Mouse (Mus musculus) heart, postnatal 14 days (tissue): Measurements from ENCODE around the gene Fam20a. TPM values are rescaled to one million over a fixed set of nuclear protein-coding genes. Genes with fewer than 3 reads are reported as not detected.
A peak's percentile ranks its signal among the peaks of the same experiment; 100 is the strongest.

Experiments used
- DNase-seq, 2 experiments: peaks; one replicate each; pipeline ENCODE4 v3.0.0; 2021 to 2022
- intact Hi-C: fragments of 180-260 bp; cut with DNase I; formaldehyde crosslinking; loops from one replicate; pipeline ENCODE4 v1.15.1; 2025
- total RNA-seq, 2 experiments: library from RNA; stranded (reverse); gene quantifications; 2 replicates each; pipeline ENCODE4 v1.2.3; 2021

Gene Fam20a
- total RNA-seq, 2 experiments from 2014 or later = 5.5 to 5.7 TPM

DNA sequence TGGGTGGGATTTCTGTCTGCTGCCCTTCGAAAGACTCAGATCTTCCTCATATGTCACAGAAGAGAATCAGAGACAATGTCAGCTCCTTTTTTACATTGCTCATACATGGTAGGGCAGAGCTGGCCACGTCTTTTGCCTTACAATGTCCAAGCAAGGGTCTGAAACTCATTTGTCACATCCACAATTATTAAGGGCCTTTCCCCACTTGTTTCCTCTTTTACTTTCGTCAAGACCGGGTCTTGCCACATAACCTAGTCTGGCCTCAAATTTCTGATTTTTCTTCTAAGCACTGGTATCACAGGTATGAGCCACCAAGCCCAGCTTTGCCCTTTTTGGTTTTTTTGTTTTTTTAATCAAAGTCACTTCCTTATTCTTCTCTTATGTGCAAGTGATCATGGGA is 25.6 kb downstream of the Fam20a start:
- no peak for DNase-seq
- intact Hi-C loops = no loop called here

GRCm38 (mm10) chr11:109692737-109693136 is 29.3 kb downstream of the Fam20a start:
- intact Hi-C loops = no loop called here
- DNase-seq = peak; percentile 53 to 58

GRCm38 (mm10) chr11:109689539-109689938 is 32.5 kb downstream of the Fam20a start:
- intact Hi-C loops = no loop called here
- no peak for DNase-seq

- DNase-seq = no peak
- intact Hi-C loops = no loop called here
Observed at GRCm38 (mm10) chr11:109682221-109682620, 39.9 kb downstream of the Fam20a start.

DNA sequence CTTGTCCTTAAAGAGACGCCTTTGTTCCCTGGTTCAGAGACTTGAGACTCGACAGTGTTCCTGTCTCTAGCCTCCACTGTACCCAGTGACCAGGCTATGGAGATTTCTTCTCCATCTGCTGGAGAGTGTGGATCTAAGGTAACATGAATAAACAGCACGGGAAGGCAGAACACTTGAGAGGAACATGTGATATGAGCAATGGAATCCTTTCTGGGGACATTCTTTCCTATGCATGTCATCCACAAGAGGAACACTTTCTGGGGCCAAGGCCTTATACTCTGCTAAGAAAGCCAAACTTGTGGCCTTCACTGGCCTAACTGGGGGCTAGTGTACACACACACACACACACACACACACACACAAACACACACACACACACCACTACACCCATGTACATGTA is 40.5 kb downstream of the Fam20a start:
- DNase-seq = no peak
- intact Hi-C loops = no loop called here

DNA sequence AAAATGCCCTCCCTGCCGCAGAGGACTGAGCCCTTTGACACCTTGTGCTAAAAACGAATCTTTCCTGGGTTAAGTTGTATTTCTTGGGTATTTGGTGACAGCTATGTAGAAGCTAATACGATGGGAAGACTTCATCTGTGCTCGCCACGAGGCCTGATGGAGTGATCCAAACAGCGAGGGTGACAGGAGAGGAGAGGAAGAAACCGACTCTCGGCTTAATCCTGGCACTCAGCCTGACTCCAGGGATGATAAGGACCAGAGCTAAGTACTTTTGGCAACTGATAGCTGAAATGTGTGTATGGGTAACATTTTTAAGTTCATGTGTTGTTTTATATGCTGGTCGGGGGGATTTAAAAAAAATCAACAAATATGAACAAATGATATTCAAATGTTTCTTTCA is 41.1 kb downstream of the Fam20a start:
- peak; percentile 44 to 48 for DNase-seq
- intact Hi-C loops = no loop called here

- intact Hi-C loops = loop anchor here (10.0 kb wide), 1 partner anchor 597 kb away; no protein-coding TSS in a partner anchor
- no peak for DNase-seq
Observed at GRCm38 (mm10) chr11:109678291-109678690, 43.8 kb downstream of the Fam20a start.

GRCm38 (mm10) chr11:109676621-109677373 is 45.3 kb downstream of the Fam20a start:
- intact Hi-C loops = loop anchor here (10.0 kb wide), 1 partner anchor 598 kb away; no protein-coding TSS in a partner anchor
- no peak for DNase-seq

DNA sequence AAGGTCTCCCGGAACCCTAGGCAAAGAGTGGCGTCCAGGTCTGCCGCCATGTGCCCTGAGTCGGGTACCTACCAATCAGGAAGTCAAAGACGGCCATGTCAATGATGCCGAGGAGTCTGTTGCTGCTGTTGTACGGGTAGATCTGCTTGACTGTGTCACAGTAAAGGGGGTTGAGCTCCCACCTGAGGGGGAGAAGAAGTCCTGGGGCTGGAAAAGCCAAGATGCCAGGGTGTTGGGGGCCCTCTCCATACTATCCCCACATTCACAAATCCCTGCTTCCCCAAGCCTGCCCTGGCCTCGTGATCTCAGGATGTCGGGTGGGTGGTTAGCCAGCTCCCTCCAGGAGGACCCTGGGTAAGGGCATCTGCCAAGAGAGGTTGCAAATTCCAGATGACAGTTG is 46.3 kb downstream of the Fam20a start:
- intact Hi-C loops = loop anchor here (10.0 kb wide), 1 partner anchor 599 kb away; no protein-coding TSS in a partner anchor
- DNase-seq = no peak

GRCm38 (mm10) chr11:109675208-109675607 is 46.9 kb downstream of the Fam20a start:
- DNase-seq = no peak
- intact Hi-C loops = loop anchor here (10.0 kb wide), 1 partner anchor 600 kb away; no protein-coding TSS in a partner anchor

DNA sequence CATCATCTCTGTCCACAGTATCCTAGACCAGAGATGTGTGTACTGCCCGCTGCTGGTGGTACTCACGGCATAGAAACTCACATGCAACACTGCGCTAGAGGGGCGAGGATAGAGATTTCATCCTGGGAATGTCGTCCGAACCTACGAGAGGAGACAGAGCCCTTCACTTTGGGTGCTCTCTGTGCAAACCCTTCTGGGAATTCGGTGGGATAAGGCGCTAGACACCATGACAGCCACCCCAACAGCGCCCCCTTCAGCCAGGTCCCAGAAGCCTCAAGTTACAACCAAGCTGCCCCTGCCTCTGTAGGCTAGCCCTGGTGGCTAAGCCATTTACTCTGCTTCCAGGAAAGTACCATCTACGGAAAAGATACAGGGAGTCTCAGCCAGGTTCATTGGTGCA is 47.5 kb downstream of the Fam20a start:
- intact Hi-C loops = loop anchor here (10.0 kb wide), 1 partner anchor 600 kb away; no protein-coding TSS in a partner anchor
- DNase-seq = no peak

GRCm38 (mm10) chr11:109673741-109674140 is 48.3 kb downstream of the Fam20a start:
- intact Hi-C loops = loop anchor here (10.0 kb wide), 1 partner anchor 601 kb away; no protein-coding TSS in a partner anchor
- DNase-seq = no peak

DNA sequence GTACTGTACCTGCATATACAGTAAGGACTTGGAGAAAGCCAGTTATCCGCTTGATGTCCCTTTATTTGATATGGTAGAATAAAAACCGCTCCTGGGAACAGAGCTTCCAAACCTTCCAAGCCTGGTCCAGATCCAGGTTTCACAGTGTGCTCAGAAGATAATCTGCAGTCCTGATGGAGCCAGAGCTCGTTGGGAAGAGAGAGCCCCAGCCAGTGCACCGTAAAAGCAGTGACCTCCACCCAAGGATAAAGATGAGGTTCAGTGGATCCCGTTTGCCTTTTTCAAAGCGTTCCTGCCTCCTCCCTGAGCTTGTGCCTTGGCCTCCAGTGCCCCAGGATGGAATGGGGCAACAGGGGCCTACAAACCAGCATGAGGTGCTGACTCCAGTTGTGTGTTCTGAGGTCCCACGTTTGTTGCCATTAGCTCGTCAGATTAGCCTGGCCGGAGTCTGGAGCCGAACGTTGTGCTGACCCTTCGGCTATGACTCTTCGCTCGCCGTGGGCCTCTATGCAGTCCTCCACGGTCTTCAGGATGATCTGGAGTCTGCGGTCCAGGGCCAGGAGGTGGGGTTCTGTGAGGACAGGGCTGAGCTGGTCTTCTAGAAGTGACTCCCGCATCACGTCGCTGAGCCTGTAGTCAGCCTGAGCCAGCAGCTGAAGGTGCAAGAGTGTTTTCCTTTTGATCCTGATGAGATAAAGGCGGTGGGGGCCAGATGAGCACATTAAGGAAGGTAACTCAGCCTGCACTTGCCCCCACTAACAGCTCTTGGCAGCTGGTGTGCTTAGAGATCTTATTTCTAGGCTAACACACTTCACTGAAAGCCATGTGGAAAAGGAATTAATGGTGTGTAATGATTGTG is 49.0 kb downstream of the Fam20a start:
- intact Hi-C loops = loop anchor here (10.0 kb wide), 1 partner anchor 602 kb away; no protein-coding TSS in a partner anchor
- DNase-seq = peak; percentile 53 to 57

GRCm38 (mm10) chr11:109672396-109672795 is 49.7 kb downstream of the Fam20a start:
- no peak for DNase-seq
- intact Hi-C loops = loop anchor here (10.0 kb wide), 1 partner anchor 602 kb away; no protein-coding TSS in a partner anchor

- DNase-seq = no peak
- intact Hi-C loops = loop anchor here (10.0 kb wide), 1 partner anchor 603 kb away; no protein-coding TSS in a partner anchor
Observed at GRCm38 (mm10) chr11:109672021-109672324, 50.1 kb downstream of the Fam20a start.

- DNase-seq = no peak
- intact Hi-C loops = loop anchor here (2.0 to 10.0 kb wide), 2 partner anchors 49 to 603 kb away; no protein-coding TSS in a partner anchor
Observed at GRCm38 (mm10) chr11:109671136-109672020, 50.7 kb downstream of the Fam20a start.

- peak in 1 of 2 experiments; percentile 56 for DNase-seq
- intact Hi-C loops = loop anchor here (1.0 to 10.0 kb wide), 3 partner anchors 51 to 605 kb away; no protein-coding TSS in a partner anchor
Observed at GRCm38 (mm10) chr11:109670026-109670916, 51.8 kb downstream of the Fam20a start.

GRCm38 (mm10) chr11:109669149-109669708 is 52.9 kb downstream of the Fam20a start:
- intact Hi-C loops = no loop called here
- no peak for DNase-seq
